Mouse (Mus musculus): ENCODE data around the gene Padi4.

GRCm38 (mm10) chr4:140707615-140708014 lies 66.4 kb downstream of the Padi4 start:
- no peak for TF ChIP-seq CTCF (IDR thresholded peaks at IDR 0.05; ENCODE audit: borderline replicate concordance, insufficient read depth, low read length)
- TF ChIP-seq POLR2A (IDR thresholded peaks at IDR 0.05; ENCODE audit: low read depth, low read length), result no peak

Measured in embryonic fibroblast, embryonic 13.5 days (primary cell).